Mouse (Mus musculus) cerebellum, postnatal 4 days (tissue): ENCODE results near the gene Zfr2.
"Not testable (repeated sequence)": the region's sequence is repeated elsewhere in the genome, so short reads cannot be mapped to it uniquely, and the experiment has no call there.

ENCODE experiments used
- DNase-seq, 2 experiments: peaks; one replicate each; pipeline ENCODE4 v3.0.0; 2022; ENCODE audit warnings: low spot score in 2 of 2, mixed read lengths in 1 of 2

The Zfr2 gene

GRCm38 (mm10) chr10:81202978-81203720 is 29.8 kb upstream of the Zfr2 start:
- DNase-seq: no peak

GRCm38 (mm10) chr10:81204137-81204536 is 28.8 kb upstream of the Zfr2 start:
- DNase-seq: no peak

- DNase-seq: no peak
Observed at GRCm38 (mm10) chr10:81210154-81210553, 22.8 kb upstream of the Zfr2 start.

DNA sequence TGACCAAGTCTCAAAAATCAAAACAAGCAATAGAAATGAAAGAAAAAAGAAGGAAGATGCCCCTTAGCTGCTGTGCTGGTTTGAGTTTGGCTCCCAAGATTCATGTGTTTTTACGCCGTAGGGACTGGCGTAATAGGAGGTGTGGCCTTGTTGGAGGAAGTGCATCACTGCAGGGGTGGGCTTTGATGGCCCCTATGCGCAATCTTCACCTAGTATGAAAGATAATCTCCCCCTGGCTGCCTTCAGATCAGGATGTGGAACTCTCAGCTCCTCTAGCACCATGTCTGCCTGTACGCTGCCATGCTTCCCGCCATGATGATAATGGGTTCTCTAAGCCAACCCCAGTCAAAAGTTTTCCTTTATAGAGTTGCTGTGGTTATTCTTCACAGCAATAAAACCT is 16.7 kb upstream of the Zfr2 start:
- DNase-seq: no peak

GRCm38 (mm10) chr10:81216810-81217209 is 16.1 kb upstream of the Zfr2 start:
- DNase-seq: no peak

DNA sequence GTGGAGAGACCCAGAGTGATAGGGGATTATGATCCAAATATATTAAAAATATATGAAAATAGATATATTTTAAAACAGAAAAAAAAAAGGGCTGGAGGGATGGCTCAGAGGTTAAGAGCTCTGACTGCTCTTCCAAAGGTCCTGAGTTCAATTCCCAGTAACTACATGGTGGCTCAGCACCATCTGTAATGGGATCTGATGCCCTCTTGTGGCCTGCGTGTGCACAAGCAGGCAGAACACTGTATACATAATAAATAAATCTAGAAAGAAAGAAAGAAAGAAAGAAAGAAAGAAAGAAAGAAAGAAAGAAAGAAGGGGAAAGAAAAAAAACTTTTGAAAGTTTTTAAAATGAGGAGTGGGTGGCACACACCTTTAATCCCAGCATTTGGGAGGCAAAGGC is 15.7 kb upstream of the Zfr2 start:
- not testable (repeated sequence) for DNase-seq

- DNase-seq: peak; percentile 49 to 68
Observed at GRCm38 (mm10) chr10:81217964-81218363, 15.0 kb upstream of the Zfr2 start.

DNA sequence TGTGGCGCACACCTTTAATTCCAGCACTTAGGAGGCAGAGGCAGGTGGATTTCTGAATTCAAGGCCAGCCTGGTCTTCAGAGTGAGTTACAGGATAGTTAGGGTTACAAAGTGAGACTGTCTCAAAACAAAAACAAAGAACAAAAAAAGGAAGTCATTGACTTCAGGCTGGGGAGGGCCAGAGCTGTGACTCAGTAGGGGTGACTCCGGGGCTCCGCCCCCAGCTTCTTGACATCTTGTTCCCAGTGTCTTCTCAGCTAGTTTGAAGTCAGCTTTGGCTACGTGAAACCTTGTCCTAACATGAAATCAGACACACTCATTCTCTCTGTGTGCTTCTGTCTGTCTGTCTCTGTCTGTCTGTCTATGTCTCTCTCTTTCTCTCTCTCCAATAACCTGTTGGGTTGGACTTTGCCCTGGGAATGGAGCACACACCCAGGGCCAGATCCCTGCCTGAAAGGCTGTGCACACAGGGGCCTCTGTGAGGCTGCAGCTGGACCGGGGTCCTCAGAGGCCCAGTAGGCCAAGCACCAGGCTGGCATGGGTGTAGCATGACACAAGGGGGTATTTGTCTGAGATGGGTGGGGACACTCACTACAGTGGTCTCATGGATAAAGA is 11.4 kb upstream of the Zfr2 start:
- DNase-seq: no peak

DNA sequence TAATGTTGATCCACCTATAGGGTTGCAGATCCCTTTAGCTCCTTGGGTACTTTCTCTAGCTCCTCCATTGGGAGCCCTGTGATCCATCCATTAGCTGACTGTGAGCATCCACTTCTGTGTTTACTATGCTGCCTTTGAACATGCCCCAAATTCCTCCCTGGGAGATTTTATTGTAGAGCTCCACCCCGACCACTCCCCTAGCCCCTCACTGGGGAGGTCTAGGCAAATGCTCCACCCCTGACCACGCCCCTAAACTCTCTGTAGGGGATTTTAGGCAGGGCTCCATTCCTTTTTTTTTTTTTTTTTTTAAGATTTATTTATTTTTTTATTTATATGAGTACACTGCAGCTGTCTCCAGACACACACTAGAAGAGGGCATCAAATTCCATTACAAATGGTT is 9.2 kb upstream of the Zfr2 start:
- not testable (repeated sequence) for DNase-seq

- no peak for DNase-seq
Observed at GRCm38 (mm10) chr10:81229735-81230437, 3.1 kb upstream of the Zfr2 start.

GRCm38 (mm10) chr10:81230438-81231332 is 2.3 kb upstream of the Zfr2 start, which contains the start of gene Atcay:
Gene Atcay, minus strand, starts transcription at chr10:81230833.
- peak in 1 of 2 experiments; percentile 65 for DNase-seq

DNA sequence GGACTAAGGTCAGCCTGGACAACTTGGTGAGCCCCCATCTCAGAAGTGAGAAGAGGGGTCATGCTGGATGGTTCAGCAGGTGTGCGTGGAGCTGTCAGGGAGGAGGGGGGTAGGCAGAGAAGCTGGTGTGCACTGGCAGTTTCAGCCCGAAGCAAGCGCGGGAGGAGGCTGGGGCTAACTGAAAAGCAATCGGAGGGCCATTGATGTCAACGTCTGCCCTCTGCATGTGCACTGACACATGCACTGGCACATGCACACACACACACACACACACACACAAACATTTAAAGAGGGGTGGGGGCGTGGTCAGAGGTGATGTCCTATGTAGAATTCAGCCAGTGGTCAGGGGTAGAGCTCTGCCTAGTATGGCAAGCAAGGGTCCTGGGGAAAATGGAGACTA is 1.5 kb upstream of the Zfr2 start:
- no peak for DNase-seq

GRCm38 (mm10) chr10:81233226-81233585 is 251 bp downstream of the Zfr2 start:
- no peak for DNase-seq

- DNase-seq: no peak
Observed at GRCm38 (mm10) chr10:81234206-81234605, 1.3 kb downstream of the Zfr2 start.

- no peak for DNase-seq
Observed at GRCm38 (mm10) chr10:81236471-81237268, 3.7 kb downstream of the Zfr2 start.

GRCm38 (mm10) chr10:81238618-81239017 is 5.7 kb downstream of the Zfr2 start:
- no peak for DNase-seq

GRCm38 (mm10) chr10:81240876-81241275 is 7.9 kb downstream of the Zfr2 start:
- DNase-seq: peak in 1 of 2 experiments; percentile 67

DNA sequence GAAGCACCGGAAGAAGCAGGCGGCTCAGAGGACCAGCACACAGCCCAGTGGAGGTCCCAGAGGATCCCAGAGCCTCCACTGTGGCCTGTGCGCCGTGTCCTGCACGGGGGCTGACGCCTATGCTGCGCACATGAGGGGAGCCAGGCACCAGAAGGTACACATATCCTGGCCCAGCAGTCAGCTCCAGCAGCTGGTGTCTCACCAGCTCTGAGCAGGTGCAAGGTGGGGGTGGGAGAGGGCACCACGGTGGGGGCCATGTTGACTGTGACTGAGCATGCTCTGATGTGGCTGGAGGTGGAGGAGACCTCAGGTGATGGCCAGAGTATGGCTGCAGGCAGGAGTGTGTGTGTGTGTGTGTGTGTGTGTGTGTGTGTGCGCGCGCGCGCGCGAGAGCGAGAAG is 9.1 kb downstream of the Zfr2 start:
- no peak for DNase-seq

GRCm38 (mm10) chr10:81244146-81244545 is 11.2 kb downstream of the Zfr2 start:
- no peak for DNase-seq

DNA sequence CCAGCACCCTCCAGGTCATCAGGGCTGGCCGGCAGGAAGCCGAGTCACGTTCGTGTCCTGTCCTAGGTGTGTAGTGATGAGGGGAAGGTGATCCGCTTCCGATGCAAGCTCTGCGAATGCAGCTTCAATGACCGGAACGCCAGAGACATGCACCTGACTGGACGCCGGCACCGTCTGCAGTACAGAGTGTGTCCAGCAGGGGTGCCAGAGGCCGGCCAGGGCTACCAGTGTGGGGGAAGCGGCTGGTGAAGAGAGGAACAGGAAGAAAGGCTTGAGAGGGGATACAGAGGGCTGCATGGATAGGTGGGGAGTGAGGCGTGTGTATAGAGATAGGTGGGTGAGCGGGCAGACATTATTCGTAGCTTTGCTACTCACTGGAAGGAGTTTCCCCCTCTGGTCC is 11.6 kb downstream of the Zfr2 start:
- DNase-seq: peak; percentile 83 to 91

DNA sequence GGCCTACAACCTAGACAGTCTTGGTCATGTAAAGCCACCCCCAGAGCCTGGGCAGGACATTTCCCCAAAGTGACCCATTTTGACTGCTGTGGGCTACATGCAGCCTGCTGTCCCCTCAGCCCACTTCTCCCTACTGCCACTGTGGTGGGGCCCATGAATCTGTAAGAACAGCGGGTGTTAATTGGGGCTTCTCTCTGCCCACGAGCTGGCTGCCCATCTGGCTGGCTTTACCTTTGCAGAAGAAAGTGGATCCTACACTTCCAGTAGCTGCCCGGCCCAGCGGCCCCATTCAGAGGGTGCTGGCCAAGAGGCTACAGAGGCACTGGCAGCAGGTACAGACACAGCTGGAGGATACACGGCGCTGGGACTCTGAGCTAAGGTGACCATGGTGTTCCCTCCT is 12.2 kb downstream of the Zfr2 start:
- DNase-seq: no peak
